Mouse (Mus musculus) thymus, adult 2 months (tissue): ENCODE data around the gene Htt.

ENCODE experiments used
- CTCF ChIP-seq: fragments of 200-500 bp; IDR thresholded peaks from 2 replicates; pipeline ENCODE4 v1.5.1; 2012; ENCODE audit warnings: mild to moderate bottlenecking, control low read depth, low read length, moderate library complexity, borderline replicate concordance; ENCODE audit not compliant: control insufficient read depth, poor library complexity, insufficient read depth; ENCODE audit errors: extremely low read depth
- POLR2A ChIP-seq: fragments of 200-500 bp; IDR thresholded peaks from 2 replicates; pipeline ENCODE4 v1.6.1; 2012; ENCODE audit warnings: mild to moderate bottlenecking, low read length, control low read depth, moderate library complexity; ENCODE audit not compliant: control insufficient read depth, poor library complexity, insufficient read depth; ENCODE audit errors: extremely low read depth

DNA sequence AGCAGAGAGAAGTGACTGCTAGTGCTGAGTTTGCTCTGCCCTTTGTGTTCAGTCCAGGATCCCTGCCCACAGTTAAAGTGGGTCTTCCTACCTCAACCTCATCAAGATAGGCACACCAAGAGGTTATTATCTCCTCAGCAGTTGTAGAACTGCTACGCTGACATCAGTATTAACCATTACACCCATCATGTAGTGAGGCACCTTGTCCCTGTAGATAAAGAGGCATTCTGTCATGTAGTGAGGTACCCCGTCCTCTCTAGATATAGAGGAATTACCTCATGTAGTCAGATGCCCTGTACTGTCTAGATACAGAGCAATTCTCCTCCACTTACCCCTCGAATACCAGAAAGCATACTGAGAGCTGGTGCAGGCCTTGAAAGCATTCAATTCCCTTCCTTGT lies 119.5 kb downstream of the Htt start:
- TF ChIP-seq CTCF (no peak), POLR2A (no peak)
